Mouse (Mus musculus) CD4-positive, CD25-positive, alpha-beta regulatory T cell, adult 2 months (primary cell): ENCODE results near the gene Cdon.
A peak's percentile ranks its signal among the peaks of the same experiment; 100 is the strongest.

Source experiments
- DNase-seq: peaks from one replicate; pipeline ENCODE4 v3.0.0-alpha.2; 2012; ENCODE audit warnings: low read depth, low spot score

Cdon gene

DNA sequence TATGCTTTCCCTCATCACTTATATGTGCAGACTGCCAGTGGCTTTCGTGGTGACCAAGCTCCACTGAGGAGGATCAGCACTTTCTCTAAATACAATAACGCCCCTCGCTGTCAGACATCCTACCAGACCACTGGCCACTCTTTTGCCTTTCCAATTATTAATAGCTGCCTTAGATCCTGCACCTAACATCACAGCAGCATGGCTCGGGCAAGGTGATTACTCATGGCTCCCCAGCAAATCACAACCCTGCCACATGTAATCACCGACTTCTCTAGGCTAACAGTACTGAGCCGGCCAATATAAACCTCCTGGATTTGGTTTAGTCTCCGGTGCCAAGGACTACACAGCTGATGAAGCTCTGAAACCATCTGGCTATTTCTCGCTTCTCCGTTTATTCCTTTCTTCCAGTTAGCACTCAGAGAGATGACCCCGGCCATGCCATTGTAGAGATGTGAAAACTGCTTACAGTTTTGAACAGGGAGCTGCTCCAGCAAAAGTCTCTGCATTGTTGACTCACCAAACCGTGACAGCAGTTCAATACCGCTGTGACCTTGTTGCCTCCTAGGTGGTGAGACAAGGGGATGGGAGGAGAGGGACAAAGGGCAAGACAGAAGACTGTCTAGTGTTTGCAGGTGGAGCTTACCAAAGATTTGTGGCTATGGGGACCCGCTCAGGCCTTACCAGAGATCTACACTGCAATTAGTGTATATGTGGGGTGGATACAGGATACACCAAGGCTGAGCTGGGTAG is 118.2 kb downstream of the Cdon start:
- no peak for DNase-seq

DNA sequence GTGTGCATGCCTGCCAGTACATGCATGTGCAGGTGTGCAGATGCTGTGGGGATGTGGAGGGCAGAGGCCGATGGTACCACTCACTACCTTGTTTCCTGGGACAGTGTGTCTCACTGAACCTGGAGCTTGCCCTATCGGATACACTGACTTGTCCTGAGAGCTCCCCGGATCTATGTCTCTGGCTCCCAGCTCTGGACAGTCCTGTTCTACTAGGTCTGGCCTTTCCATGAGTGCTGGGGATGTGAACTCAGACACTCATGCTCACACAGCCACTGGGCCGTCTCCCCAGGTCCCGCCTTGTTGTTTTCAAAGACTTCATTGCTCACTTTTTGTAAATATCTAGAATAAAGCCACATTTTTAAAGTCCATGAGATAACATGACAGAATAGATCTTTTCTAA is 120.1 kb downstream of the Cdon start:
- no peak for DNase-seq

DNA sequence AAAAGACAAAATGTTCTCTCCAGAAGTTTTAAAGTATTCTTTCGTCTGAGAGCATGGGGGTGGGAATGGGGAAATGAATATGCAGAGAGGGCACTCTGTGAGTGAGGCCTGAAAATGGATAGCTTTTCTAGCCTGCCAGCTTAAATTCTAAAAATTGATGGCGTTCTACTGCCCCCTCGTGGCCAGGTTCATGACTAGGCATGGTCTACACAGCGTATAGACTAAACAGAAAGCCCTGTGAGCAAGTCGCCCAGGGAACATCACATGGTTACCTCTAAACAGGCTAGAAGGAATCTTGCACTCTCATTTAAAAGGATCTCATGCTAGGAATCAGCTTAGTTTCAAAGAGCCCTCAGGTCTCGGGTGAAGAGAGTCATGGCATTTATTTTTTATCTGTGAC is 120.6 kb downstream of the Cdon start:
- peak; percentile 86 for DNase-seq

DNA sequence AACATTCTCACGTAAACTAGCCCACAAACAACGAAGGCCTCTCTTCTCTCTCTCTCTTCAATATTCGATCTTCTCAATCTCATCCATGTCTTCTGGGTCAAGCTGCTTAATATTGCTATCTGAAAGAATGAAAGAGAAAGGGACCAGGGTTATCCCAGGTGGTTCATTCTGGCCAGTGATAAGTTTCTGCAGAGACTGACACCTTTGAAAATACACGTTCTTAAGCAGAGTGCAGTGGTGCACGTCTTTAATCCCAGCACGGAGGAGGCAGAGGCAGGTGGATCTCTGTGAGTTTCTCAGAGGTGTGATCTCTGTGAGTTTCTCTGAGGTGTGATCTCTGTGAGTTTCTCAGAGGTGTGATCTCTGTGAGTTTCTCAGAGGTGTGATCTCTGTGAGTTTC is 121.0 kb downstream of the Cdon start:
- DNase-seq = no peak

DNA sequence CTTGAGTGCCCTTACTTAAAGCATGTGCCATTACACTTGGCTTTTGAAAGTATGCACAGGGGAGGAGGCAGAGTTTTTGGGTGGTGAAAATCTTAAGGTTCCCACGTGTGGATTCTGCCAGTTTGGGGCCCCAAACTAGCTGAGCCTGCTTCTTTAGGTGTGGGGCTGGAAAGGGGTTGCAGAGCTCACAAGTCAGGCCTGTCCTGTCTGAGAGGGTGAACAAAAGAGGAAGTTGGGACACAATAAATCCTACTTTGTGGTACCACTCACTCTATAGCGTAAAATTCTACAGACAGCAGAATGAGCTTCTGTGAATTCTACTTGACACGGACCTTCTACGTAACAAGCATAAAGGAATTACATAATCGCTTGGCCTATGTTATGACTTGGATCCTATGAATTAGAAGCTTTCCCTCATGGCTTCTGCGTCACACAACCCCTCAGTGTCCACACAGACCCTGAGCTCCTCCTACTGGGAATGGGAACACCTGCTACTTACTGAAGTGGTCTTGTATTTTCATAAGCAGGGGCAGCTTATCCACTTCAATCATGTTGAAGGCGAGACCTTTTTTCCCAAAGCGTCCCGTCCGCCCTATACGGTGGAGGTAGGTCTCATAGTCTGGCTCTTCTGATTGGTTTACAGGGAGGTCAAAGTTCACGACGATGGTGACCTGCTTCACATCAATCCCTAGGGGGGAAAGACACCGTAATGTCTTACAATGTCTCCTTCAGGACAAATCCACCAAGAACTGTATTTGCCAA is 122.4 kb downstream of the Cdon start:
- DNase-seq = no peak

DNA sequence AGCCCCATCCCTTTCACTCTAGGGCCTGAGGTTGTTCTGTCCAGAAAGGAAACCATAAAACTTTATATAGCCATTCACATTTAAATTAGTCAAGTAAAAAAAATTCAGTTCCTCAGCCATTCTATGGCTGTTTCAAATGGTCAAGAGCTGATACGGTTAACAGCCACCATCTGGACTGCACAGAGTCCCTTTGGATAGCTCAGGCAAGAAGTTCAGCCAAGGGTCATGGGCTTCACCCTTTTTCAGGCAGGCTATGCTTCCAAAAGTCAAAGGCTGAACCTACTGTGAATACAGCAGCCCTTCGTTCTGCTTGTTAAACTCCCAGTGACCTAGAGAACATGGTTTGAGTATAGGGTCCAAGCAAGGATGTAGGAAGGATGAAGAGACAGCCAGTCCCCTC is 123.7 kb downstream of the Cdon start:
- no peak for DNase-seq

DNA sequence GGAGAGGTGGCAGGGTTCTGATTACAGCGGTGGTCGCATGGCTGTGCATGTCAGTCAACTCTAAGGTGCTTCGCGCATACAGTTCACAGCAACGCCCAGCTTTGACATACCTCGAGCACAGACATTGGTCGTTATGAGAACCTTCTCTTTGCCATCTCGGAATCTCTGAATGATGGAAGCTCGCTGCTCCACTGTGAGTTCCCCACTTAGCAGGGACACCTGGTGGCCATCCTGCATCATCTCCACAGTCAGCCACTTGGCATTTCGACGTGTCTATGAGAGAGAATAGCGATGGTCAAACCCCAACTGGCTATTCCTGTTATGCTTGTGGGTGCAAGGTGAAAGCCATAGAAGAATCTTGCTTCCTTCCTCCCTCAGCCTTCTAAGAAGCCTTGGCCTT is 124.8 kb downstream of the Cdon start:
- DNase-seq = no peak

DNA sequence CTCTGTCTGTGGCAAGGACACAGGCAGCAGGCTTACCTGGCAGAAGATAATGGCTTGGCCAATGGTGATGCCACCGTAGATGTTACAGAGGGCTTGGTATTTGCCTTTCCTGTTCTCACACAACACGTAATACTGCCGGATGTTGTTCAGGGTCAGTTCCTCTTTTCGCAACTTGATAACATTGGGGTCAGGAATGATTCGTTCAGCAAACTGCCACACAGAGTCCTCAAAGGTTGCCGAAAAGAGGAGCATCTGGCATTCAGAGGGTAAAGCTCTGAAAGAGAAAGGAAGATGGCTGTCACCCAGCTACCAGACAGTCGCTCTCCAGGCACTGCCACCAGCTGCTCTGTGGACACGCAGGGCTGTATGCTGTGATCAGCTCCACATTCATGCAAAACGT is 125.8 kb downstream of the Cdon start:
- DNase-seq = no peak

DNA sequence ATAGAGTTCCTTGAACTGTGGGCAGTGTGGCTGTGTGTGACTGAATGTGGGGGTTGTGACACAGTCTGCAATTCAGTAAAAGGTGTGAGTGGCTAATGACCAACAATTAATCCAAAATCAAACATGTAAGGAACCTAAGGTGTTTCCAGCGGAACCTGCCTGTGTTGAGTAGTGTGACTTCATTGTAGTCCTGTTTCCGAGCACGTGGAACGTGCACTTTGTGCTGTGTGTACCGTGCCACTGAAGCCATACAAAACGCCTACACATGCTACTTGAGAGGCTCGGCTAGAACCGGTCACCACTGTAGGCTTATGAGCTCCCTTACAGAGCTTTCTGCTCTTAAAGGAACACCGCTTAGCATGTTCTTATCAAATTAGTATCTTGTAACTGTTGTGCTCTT is 127.5 kb downstream of the Cdon start:
- DNase-seq = no peak

DNA sequence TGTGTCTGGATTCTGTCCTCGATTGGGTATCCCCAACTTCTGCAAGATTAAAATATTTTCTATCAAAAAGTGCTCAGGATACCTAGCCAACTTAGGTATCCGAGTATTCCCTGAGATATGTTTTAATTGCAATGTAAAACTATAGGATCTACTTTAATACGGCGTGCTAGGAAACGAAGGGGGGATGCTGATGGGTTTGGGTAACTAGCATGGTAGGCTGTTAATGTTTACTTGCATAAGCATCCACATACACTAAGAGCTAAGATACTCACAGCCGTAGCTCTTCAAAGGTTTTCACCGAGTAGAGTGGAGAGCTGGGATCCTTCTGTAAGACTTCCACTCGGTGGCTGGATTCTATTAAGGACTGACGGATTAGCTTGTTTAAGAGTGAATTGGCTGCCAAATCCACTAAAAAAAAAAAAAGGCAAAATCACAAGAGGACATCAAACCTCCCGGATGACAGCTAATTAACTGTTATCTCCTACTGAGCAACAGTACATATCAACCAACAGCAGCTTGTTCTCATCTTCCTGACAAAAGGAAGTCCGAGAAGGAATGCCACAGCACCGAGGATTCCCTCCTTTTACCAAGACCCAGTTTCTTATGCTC is 135.7 kb downstream of the Cdon start:
- DNase-seq = no peak
